Mouse (Mus musculus) ZHBTc4 (cell line): Measurements from ENCODE around the gene Myh10.

ENCODE experiments used
- DNase-seq: peaks from one replicate; pipeline ENCODE4 v3.0.0-alpha.2; 2011; ENCODE audit warnings: low read depth, low spot score

Gene Myh10

DNA sequence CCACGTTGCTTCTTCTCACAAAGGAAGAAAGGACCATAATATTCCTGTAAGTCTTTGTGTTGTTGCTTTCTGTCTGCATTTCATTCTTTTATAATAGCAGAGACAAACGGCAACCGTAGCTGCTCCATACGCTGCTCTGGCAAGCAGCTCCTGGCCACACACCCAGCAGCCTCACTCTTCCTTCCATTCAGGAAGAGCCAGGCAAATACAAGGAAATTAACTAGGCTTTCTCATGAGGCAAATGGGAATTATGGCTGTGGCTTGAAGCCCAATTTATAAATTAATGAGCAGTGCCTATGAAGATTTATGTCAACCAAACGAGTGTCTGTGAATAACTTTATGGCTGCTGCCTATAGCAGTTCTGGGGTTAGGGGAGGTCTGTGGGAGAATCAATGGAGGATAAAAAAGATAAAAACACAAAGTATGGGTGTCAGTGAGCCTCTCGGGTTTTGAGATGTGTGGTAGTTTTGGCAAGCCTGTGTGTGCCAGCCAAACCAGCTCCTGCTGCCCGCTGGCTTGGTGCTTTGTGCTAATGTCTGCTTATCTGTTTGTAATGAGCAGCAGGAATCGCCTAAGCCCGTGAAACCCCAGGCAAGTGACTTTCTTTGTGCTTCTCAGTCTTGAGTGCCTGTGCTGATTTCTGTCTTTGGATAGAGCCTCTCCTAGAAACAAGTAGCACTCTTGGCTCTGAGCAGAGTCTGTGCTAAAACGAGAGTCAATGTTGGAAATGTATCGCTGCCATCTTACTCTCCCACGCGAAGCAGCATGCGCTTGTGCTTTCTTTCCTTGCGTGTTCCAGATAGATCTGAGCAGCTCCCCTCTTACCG, 54.2 kb downstream of the Myh10 start:
- DNase-seq: no peak

DNA sequence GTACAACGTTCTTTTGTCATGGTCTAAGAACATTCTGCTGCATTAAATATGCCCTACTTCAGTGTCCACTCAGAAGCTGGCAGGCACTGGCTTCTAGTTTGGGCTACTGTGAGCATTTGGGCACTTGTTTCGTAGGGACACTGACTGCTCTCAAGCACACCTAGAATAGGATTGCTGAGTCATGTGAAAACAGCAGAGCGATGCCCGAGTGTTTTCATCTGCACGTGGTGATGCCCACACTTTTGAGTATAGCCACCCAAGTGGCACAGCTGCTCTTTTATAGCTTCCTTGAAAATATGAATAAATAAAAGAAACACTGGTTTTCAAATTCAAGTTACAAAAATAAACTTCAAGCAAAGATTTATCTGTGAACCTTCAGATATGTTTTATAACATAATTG, 56.8 kb downstream of the Myh10 start:
- no peak for DNase-seq

DNA sequence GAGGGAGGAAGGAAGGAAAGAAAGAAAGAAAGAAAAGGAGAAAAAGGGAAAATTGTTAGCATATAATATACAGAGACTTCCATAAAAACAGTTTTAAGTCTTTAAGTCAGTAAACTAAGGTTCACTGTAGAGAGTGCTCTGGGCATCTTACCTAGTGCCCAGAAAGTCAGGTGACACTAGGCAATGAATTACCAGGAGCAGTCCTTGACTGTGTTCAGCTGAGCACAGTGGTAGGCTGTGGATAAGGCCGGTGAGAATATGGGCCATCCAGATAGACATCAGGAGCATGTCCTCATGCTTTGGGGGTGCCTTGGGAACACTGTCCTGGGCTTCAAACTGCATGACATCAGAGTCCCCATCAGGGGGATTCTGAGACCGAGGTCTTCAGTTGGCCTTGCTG, 58.8 kb downstream of the Myh10 start:
- DNase-seq: no peak

DNA sequence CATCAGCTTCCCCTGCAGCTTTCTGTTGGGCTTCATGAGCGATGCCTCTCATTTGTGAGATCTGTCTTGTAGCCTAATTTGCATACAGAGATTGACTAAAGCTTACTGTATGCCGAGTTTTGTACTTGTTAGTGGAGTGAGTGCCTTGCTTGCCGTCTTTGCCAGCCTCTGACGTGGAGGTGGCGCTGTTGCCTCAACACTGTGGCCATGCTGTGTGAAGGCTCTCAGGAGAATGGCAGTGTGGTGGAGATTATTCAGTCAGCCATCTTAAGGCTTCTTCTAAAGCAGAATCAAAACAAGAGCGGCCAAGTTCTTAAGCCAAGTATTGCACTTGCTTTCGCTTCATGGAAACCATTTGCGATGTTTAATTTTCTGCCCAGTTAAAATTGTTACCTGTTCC, 59.6 kb downstream of the Myh10 start:
- peak; percentile 81 for DNase-seq

DNA sequence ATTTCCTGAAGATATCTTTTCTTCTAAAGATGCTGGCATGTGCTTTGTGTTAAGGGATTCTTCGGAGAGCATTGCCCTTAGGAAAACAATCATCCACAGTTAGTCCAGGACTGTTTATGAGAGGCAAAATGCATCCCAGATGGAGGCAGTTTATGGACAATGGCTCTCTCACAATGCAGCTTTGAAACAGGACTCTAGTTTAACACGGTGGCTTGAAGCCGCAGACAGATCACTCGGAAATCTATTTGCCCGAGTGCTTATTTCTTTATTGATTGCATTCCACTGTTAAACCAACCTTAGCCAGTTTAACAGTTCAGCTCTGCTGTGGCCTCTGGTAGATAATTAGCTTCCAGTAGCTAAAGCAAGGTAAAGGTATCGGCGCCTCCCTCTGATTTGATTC, 62.9 kb downstream of the Myh10 start:
- no peak for DNase-seq

DNA sequence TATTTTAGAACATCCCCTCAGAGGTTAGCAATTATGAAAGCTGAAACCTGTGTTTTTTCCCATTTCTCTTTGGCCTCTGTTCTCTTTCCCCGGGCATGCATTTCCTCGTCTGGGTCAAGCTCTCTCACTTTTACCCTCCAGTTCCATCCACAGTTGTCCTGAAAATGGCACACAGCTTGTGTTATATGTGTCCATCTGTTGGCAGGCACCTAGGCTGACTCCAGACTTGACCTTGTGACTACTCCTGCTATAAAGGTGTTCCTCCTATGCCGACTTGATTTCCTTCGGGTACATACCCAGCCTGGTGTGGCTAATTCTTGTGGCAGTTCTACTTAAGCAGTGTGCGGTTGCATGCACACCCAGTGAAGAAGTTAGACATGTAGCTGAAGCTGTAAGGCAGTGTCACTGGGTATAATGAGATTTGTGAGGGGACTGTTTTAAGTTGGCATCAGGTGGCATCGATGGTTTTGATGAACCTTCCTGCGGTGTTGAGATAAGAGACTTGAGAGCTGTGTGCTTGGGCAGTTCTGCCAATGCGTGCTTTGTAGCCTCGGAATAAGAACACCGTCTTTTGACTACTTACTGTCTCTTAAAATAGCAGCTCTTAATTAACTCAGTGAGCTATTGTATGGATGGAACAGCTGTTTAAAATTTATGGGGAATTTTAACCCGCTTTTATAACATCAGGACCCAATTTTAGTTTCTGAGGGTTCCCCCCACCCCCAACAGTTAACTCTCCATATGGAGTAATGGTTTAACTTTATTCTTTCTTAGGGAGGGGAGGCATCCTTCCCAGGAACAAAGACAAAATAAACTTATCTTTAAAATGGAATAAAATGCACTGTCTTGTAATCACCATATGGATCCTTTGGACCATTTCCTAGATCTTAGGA, 65.3 kb downstream of the Myh10 start:
- DNase-seq: no peak

DNA sequence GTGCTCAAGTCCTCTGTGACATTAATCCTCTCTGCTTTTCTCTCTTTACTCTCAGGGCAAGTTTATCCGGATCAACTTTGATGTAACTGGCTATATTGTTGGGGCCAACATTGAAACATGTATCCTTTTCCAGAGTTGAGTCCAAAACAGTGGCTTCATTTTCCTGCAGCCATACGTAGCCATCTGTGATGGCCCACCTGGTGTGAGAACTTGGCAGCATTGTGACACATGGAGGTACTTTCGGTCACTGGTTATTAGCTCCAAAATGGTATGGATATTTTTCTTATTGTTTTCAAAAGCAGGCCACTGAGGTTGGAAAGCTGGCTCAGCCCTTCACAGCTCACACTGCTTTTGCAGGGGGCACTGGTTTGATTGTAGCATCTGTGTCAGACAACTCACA, 68.3 kb downstream of the Myh10 start:
- DNase-seq: no peak

DNA sequence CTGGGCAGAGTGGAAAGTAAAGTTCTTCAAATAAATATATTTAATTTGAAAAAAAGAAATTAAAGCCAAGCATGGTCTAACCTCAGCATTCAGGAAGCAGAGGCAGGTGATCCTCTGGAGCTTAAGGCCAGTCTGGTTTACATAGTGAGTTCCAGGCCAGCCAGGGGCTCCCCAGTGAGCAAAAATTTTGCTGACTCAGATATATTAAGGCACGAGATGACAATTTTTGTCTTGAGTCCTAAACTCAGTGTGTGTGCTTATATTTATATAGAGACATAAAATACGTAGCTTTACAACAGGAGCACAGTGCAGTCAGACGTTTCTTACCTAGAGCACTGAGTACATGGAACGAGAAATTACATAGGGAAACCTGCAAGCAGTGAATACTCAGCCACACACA, 69.8 kb downstream of the Myh10 start:
- no peak for DNase-seq

DNA sequence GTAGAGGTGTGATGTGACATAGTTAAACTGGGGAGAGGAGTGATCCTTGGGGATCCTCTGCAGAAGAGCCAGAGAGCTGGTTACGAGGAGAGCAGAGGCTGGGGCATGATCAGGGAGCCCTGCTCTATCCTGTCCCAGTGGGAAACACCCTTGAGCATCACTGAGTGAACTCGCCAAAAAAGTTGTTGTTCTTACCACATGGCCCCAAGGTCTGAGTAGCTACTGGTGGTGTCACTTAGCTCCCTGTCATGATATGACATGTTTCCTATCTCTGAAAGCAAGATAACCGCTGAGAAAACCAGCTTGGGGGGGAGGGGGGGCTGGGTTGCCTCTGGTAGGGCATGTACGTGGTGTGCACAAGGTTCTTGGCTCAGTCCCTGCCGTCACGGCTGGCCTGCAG, 70.3 kb downstream of the Myh10 start:
- DNase-seq: no peak

DNA sequence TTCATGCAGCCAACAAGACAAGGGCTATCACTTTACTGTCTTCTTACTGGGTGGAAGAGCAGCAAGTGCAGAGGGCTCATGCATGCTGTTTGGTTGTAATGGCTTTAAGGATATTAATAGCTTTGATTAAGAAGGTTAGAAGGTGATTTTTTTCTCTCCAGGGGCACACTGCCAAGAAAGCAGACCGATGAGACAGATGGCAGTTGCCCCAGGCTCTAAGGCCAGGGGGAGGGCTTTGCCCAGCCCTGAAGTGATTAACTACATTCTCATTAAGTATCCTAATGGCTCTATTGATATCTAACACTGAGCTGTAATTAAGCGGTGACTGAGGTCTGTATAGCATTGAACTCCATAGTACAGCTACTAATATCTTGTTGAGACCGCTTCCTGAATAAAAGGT, 73.3 kb downstream of the Myh10 start:
- no peak for DNase-seq

DNA sequence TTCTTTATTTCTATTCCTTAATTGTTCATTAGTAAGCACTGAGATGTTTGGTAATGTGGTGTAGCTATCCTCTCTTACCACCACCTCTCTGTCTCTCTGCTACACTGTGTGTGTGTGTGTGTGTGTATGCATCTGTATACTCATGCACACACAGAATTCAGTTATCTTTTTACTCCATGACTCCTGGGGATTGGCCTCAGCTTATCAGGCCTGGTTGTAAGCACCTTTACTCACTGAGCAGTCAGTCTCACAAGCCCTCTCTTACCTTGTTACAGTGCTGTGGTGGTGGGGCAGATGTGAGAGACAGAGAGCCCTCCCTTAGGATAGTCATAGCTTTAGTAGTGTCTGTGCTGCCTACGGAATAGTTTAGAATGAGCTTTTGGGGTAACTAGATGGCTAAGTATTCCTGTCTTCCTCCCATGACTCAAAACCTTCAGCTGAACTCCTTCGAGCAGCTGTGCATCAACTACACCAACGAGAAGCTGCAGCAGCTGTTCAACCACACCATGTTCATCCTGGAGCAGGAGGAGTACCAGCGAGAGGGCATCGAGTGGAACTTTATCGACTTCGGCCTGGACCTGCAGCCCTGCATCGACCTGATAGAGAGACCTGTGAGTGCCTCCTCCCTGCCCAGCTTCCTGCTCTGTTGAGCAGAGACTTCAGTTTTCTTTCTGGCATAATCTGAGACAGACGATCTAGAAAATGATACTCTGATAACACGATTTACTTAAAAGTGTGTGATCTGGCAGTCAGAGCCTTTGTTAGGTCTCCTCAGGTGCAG, 76.6 kb downstream of the Myh10 start:
- DNase-seq: no peak

DNA sequence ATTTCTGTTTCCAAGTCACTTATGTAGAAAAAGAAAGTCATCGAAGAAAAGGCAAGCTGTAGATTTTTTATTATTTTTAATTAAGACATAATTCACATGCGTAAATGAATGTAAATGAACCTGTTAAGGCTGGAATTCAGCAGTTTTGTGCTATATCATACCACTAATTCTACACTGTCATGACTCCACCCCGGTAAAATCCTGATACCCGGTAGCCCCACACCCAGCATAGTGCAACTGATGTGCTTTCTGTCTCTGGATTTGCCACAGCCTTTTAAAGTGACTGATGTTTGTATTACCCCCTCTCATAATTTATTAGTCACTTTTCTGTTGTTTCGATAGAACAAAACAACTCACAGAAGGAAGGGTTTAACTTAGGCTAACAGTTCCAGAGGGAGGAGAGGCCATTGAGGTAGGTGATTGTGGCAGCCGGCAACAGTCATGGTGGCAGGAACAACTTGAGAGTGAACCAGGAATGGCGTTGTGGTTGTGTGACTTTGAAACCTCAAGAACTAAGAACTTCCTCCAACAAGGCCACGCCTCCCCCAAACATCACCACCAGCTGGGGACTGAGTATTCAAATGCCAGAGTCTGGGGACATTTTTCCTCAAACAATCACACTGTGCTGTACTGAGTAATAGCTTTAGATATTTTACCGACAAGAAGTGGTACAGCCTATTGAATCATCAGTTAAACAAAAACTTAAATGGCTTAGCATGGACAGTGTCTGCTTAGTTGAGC, 78.6 kb downstream of the Myh10 start:
- no peak for DNase-seq

DNA sequence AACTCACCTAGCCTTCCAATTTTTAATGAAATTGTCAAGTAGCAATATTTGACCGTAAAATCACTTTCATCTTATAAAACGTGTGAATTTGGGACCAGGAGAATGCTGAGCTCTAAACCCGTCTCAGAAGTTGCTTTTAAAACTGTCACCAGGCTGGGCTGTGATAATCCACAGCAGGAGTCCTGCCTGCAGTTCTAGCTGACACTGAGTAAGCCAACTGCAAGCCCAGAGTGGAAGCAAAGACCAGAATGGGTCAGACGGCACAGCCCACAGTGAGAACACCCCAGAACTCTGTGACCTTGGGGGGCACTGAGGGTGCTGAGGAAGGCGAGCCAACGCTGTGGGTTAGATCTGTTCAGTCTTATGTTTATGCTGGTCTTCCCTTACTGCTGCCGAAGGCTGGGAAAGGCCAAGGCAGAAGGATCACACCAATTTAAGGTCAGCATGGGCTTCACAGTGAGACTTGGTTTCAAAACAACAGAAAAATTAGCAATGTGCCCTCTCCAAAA, 84.8 kb downstream of the Myh10 start:
- no peak for DNase-seq

DNA sequence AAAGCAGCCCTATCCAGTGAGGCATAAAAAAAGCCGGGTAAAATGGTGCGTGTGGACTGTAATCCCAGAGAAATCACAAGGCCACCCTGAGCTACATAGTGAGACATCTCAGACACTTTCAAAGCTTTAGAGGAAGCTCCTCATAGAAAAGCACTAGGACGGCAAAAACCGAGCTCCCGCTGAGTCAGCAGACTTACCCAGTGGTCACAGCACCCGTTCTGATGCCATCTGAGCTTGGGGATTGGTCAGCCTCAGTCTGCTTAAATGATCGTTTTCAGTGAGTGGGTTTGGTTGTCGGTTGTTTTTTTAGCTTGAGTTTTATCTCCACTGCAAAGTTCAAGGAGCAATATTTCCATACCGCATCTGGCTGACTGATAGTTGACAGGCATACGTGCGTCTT, 86.6 kb downstream of the Myh10 start:
- no peak for DNase-seq

DNA sequence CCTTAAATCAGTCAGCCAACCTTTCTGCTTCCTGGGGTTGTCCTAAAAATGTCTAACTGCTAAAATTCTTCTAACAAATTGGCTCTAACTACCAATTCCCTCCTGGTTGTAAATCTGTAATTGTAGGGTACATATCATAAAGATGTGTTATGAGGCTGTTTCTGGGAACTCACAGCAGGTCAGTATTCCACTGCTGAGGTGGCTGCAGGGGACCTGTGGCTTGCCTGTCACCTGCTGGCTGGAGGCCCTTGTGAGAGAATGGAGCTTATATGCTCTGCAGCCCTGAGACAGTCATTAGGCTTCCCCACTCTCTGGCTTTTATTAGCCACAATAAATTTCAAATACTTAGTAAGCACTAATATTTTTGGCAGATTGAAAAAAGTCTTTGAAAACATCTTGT, 87.5 kb downstream of the Myh10 start:
- no peak for DNase-seq

DNA sequence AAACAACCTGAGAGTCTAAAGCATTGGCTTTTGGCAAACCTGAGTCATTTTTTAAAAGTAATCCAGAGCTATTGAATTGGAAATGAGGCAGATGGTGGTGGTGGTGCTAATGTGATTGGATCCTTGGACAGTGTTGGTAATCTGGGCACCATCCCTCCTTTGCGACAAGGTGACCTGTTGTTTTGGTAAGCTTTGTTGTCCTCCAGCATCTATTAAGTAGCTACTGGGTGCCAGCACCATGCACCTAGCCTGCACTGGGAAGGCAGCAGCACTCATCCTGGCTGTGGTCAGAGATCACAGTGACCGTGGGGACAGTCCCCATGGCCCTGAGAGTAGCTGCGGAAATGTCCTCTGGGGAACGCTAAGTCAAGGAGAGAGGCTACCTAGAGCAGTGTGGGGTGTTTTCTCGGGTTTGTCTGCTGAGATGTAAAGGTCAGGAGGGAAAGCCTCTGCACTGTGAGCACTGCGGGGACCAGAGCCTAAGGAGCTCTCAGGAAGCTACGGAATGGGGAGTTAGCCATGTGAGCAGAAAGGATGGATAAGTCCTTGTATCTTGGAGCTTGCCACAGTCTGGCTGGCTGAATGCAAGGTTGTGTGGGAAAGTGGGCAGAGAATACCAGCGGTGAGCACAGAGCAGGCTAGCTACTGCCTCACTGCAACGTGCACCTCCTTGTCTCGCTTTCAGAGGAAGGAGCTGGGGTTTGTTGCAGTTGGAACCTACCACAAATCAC, 88.5 kb downstream of the Myh10 start:
- no peak for DNase-seq

DNA sequence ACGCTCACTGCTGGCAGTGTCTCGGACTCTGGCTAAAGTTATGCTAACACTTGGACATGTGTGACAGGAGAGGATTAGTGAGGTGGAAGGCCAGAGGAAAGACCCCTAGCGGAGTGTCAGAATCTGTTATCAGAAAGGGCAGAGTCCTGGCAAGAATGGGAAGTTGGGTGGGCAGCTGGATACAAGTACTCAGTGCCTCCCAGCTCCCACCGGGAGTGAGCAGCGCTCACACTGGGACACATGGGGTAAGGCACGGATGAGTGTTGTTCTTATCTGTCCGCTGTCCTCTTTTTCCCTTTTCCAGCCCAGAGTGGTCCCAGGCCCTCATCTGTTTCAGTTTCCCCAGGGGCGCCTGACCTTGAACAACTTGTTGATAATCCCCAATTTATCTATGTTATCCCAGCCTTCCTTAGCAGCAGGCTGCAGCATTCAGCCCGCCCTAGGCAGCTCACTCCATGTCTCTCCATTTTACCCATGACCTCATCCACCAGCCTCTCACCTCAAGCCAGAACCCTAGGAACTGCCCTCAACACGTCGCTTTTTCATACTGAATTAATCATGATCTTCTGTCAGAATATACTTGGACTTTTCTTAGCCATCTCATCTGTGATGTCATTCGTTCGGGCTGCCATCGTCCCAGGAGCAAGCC, 89.2 kb downstream of the Myh10 start:
- no peak for DNase-seq

DNA sequence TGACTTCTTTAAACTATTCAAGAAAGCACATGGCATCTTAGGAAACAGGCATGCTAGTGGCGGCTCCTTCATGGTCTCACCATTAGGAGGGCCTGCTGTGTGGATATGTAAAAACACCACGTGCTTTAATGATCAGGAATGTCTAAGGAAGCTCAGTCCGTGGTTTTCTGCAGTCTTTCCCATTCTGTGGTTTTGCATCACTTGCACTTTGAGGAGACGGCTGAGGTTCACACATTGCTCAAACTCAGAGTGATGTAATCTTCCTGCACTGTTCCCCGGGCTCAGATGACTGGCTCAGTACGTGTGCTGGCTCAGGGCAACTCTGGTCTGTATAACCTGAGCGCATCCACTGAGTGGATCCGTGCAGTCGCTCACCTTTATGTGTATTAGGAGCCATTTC, 91.0 kb downstream of the Myh10 start:
- DNase-seq: no peak

DNA sequence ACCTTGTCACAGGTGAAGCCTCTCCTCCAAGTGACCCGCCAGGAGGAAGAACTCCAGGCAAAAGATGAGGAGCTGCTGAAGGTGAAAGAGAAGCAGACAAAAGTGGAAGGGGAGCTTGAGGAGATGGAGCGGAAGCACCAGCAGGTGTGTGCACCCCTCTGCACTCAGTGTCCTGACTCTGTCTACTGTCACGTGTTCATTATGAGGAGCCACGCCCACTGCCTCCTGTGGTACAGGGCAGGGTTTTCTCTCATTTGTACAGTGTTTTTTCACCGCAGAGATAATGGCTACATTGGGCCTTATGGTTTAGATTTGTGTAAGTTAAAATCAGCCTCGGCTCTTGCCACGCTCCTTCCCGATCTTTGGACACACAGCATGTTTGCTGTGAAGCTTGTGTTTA, 94.5 kb downstream of the Myh10 start:
- DNase-seq: peak; percentile 58

DNA sequence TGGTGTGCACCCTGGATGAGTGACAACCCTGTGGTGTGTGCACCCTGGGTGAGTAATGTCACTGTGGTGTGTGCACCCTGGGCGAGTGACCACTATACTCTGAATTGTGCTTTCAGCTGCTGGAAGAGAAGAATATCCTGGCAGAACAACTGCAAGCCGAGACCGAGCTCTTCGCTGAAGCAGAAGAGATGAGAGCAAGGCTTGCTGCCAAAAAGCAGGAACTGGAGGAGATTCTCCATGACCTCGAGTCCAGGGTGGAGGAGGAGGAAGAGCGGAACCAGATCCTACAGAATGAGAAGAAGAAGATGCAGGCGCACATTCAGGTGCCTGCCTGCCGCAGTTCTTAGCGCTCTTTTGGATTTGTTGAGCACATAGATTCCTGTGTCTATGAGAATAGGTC, 95.9 kb downstream of the Myh10 start:
- no peak for DNase-seq
